Mouse (Mus musculus): ENCODE data around the gene Mrm1. TPM values are rescaled to one million over a fixed set of nuclear protein-coding genes. Genes with fewer than 3 reads are reported as not detected.
A peak's percentile ranks its signal among the peaks of the same experiment; 100 is the strongest.

Gene Mrm1
- polyA plus RNA-seq, 1 experiment from 2014 or later: 13.1 TPM

DNA sequence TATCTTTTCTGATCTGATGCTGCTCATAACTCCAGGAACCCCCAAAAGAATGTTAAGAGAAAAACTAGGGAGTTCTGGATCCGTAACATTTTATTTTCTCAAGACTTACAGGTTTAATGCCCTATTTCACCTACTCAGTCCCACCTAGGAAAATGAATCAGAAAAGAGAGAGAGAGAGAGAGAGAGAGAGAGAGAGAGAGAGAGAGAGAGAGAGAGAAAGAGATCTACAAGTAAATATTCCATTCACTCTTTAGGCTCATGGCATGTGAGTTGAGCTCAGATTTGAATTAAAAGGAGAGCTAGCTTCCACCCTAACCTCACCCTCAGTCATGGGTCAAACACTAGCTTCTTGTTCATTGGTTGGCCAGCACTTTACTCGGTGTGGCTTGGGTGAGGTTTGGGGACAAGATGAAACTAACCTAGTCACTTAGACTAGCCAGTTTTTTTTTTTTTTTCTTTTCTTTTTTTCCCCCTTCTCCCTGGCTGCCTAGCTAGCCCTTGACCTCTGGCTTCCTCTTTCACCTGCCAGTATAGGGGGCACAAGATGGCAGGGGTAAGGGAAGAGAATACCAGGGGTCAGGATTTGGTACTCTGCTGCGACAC lies 8.7 kb upstream of the Mrm1 start:
- 41% methylated on average over 3 of the region's 3 CpGs for WGBS
- no peak for ATAC-seq (ENCODE audit: insufficient number of reproducible peaks, low FRiP score, low TSS enrichment, low read depth)
- peaks cover 23% of the 10 kb centered on the region for H3K36me3 ChIP-seq
- H3K4me3 ChIP-seq (replicated peaks): peak overlapping the region; percentile 81
- H3K4me2 ChIP-seq (replicated peaks): peak overlapping the region; percentile 86
- no peaks in the 10 kb centered on the region for H3K9me3 ChIP-seq (replicated peaks)
- H3K9ac ChIP-seq: 0 out of 2 replicates have a peak overlapping the region, but pooled peaks have one; percentile 70
- peaks cover 11% of the 10 kb centered on the region; the same call in 1 of the 2 replicates for H3K4me1 ChIP-seq
- H3K27me3 ChIP-seq: no peaks in the 10 kb centered on the region
- H3K27ac ChIP-seq (replicated peaks): no peak overlapping the region

- no peak overlapping the region for H3K4me3 ChIP-seq (replicated peaks)
- ATAC-seq (ENCODE audit: insufficient number of reproducible peaks, low FRiP score, low TSS enrichment, low read depth): no peak
- H3K27ac ChIP-seq (replicated peaks): no peak overlapping the region
- H3K27me3 ChIP-seq: no peaks in the 10 kb centered on the region
- H3K9me3 ChIP-seq (replicated peaks): no peaks in the 10 kb centered on the region
- H3K4me1 ChIP-seq: peaks cover 11% of the 10 kb centered on the region; the same call in 1 of the 2 replicates
- H3K36me3 ChIP-seq: peaks cover 19% of the 10 kb centered on the region
- H3K4me2 ChIP-seq (replicated peaks): no peak overlapping the region
- no peak overlapping the region for H3K9ac ChIP-seq
Observed at GRCm38 (mm10) chr11:84827492-84827891, 8.2 kb upstream of the Mrm1 start.

GRCm38 (mm10) chr11:84826185-84826584 lies 6.9 kb upstream of the Mrm1 start:
- no peak overlapping the region for H3K4me3 ChIP-seq (replicated peaks)
- ATAC-seq (ENCODE audit: insufficient number of reproducible peaks, low FRiP score, low TSS enrichment, low read depth): no peak
- H3K36me3 ChIP-seq: peaks cover 9% of the 10 kb centered on the region; the same call in 1 of the 2 replicates
- no peaks in the 10 kb centered on the region for H3K27me3 ChIP-seq
- H3K9ac ChIP-seq: no peak overlapping the region
- no peak overlapping the region for H3K27ac ChIP-seq (replicated peaks)
- peaks cover 11% of the 10 kb centered on the region; the same call in 1 of the 2 replicates for H3K4me1 ChIP-seq
- 58% methylated on average over 3 of the region's 3 CpGs for WGBS
- no peaks in the 10 kb centered on the region for H3K9me3 ChIP-seq (replicated peaks)
- no peak overlapping the region for H3K4me2 ChIP-seq (replicated peaks)

GRCm38 (mm10) chr11:84825261-84825807 lies 6.0 kb upstream of the Mrm1 start:
- no peak overlapping the region for H3K9ac ChIP-seq
- no peaks in the 10 kb centered on the region for H3K9me3 ChIP-seq (replicated peaks)

DNA sequence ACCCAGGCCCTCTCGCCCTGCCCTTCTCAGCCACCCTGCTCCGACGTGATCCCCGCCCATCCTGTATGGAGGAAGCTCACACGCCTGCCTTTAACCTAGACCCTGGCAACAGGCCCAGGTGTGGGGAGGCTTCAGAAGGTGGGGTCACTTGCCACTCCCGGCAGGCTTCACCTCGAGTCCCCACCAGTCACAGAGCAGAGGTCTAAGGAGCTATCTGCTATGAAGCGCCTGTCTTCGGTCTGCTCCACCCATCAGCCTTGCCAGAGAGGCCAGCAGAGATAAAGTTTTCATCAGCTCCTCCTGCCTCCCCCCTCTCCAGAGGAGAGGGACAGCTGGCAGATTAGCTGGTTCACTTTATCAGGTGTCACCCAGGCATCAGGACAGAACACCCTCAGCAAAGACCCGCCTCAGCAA lies 4.2 kb upstream of the Mrm1 start:
- no peak for ATAC-seq (ENCODE audit: insufficient number of reproducible peaks, low FRiP score, low TSS enrichment, low read depth)
- WGBS: 62% methylated on average over 10 of the region's 10 CpGs

More at GRCm38 (mm10) chr11:84825261-84825807, 6.0 kb upstream of the Mrm1 start:
- peaks cover 6% of the 10 kb centered on the region; the same call in 1 of the 2 replicates for H3K36me3 ChIP-seq
- no peak overlapping the region for H3K4me2 ChIP-seq (replicated peaks)
- H3K4me1 ChIP-seq: peaks cover 11% of the 10 kb centered on the region; the same call in 1 of the 2 replicates
- ATAC-seq (ENCODE audit: insufficient number of reproducible peaks, low FRiP score, low TSS enrichment, low read depth): no peak
- no peak overlapping the region for H3K27ac ChIP-seq (replicated peaks)
- no peaks in the 10 kb centered on the region for H3K27me3 ChIP-seq
- H3K4me3 ChIP-seq (replicated peaks): no peak overlapping the region
- WGBS: 90% methylated on average over 10 of the region's 10 CpGs

DNA sequence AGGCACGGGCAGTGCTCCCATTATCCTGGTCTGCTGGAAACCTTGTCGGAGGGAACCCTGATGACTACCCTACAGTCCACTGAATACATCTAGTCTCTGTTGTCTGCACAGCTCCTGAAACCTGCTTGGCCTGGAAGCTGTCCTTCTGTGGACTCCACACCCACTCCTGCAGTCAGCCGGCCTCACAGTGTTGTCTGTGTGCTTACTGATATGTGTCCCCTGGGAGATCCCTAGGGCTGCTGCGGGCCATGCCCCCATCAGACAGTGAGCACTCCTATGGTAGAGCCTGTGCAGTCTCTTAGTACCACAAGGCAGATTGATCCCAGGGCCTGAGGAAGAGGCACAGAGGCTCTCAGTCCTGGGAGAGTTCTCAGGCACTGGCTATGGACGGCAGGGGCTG lies 3.2 kb upstream of the Mrm1 start:
- H3K4me1 ChIP-seq: peaks cover 13% of the 10 kb centered on the region; the same call in 1 of the 2 replicates
- H3K9ac ChIP-seq: no peak overlapping the region
- no peak overlapping the region for H3K4me2 ChIP-seq (replicated peaks)
- no peak for ATAC-seq (ENCODE audit: insufficient number of reproducible peaks, low FRiP score, low TSS enrichment, low read depth)
- no peaks in the 10 kb centered on the region for H3K27me3 ChIP-seq
- H3K4me3 ChIP-seq (replicated peaks): no peak overlapping the region
- 83% methylated on average over 5 of the region's 5 CpGs for WGBS
- no peak overlapping the region for H3K27ac ChIP-seq (replicated peaks)
- H3K36me3 ChIP-seq: no peaks in the 10 kb centered on the region
- no peaks in the 10 kb centered on the region for H3K9me3 ChIP-seq (replicated peaks)

More for the DNA sequence above, 4.2 kb upstream of the Mrm1 start:
- Histone ChIP-seq H3K4me2 (replicated peaks) (no peak overlapping the region), H3K9ac (no peak overlapping the region), H3K27ac (replicated peaks) (no peak overlapping the region), H3K9me3 (replicated peaks) (no peaks in the 10 kb centered on the region), H3K4me3 (replicated peaks) (no peak overlapping the region), H3K4me1 (peaks cover 10% of the 10 kb centered on the region; the same call in 1 of the 2 replicates), H3K27me3 (no peaks in the 10 kb centered on the region), H3K36me3 (no peaks in the 10 kb centered on the region)

DNA sequence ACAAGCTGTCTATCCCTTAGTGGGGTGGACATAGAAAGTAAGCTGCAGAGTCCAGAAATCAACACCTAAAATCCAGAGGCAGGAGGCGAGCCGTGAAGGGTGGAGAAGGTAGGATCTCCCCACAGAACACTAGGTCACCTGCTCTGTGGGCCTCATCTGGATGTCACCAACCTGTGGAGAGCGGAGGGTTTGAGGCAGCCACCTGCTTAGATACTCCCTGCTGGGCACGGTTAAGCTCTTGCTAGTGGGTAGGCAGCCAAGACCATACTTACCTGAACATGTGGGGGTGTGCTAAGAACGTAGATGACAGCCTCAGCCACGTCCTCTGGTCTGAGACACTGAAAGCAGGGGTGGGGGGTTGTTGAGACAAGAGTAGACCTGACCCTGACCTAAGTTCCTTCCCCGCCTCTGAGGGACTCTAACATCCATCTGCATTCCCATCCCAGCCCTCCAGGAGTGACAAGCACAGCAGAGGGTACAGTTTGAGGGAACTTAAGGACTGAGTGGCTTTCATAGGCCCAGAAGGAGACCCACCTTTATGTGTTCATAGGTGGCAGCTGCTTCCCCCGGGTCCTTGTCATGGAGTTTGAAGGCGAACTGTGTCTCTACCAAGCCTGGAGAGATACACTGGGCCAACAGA lies 1.9 kb upstream of the Mrm1 start:
- Histone ChIP-seq H3K27ac (replicated peaks) (no peak overlapping the region), H3K4me2 (replicated peaks) (no peak overlapping the region), H3K4me3 (replicated peaks) (no peak overlapping the region), H3K27me3 (no peaks in the 10 kb centered on the region), H3K4me1 (peaks cover 13% of the 10 kb centered on the region; the same call in 1 of the 2 replicates), H3K9ac (no peak overlapping the region), H3K36me3 (no peaks in the 10 kb centered on the region), H3K9me3 (replicated peaks) (no peaks in the 10 kb centered on the region)
- WGBS: 88% methylated on average over 9 of the region's 9 CpGs
- no peak for ATAC-seq (ENCODE audit: insufficient number of reproducible peaks, low FRiP score, low TSS enrichment, low read depth)

DNA sequence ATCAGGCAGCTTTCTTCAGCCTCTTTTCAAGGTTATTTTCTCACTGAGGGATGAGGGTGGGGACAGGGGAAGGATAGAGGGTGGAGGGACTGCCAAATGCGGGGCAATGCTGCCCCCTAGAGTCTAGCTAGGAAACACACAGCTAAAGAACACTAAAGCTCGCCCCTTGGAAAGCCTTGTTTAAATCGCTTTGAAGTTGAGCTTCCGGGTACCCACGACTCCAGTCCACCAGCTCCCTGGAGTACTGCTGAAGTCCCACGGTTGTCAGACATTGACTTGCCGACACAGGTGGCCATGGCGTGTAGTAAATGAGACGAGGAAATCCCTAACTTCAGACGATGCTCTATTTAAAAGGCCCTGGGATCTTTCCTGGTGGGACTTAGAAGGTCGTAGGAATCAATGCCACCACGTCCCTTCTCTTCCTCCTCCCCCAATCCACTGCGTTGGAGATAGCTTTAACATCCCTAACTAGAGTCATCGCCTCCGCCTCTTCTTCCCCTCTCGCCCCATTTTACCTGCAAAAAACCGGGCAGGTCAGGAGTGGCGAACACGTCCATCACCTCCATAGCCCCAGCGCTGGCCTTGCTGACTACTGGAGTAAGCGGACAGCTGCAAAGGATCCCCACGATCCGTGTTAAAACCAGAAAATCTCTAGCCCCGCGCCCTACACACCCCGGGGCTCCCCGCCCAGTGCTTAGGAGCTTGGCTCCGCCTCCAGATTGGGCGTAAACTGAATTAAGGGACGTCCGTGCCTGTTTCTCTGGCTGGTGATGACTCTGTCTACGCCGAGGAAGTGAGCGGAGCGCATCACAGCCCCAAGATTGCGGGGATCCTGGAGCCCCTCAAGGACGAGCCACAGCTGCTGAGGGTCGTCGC lies 992 bp downstream of the Mrm1 start:
- ATAC-seq (ENCODE audit: insufficient number of reproducible peaks, low FRiP score, low TSS enrichment, low read depth): peak; percentile 52
- WGBS: under 1% methylated on average over 39 of the region's 39 CpGs
- no peaks in the 10 kb centered on the region for H3K9me3 ChIP-seq (replicated peaks)
- H3K4me1 ChIP-seq: peaks cover 9% of the 10 kb centered on the region; the same call in 1 of the 2 replicates
- peak overlapping the region; percentile 98 for H3K4me2 ChIP-seq (replicated peaks)
- H3K27me3 ChIP-seq: no peaks in the 10 kb centered on the region
- H3K36me3 ChIP-seq: no peaks in the 10 kb centered on the region
- peak overlapping the region; percentile 85 for H3K27ac ChIP-seq (replicated peaks)
- H3K4me3 ChIP-seq (replicated peaks): peak overlapping the region; percentile 75
- H3K9ac ChIP-seq: peak overlapping the region; percentile 57

- WGBS: 79% methylated on average over 6 of the region's 6 CpGs
- Histone ChIP-seq H3K9me3 (replicated peaks) (no peaks in the 10 kb centered on the region), H3K36me3 (no peaks in the 10 kb centered on the region), H3K27me3 (no peaks in the 10 kb centered on the region), H3K27ac (replicated peaks) (no peak overlapping the region), H3K4me3 (replicated peaks) (no peak overlapping the region), H3K4me2 (replicated peaks) (no peak overlapping the region), H3K4me1 (0 out of 2 replicates have a peak, but pooled peaks cover 7% of the 10 kb centered on the region), H3K9ac (no peak overlapping the region)
- ATAC-seq (ENCODE audit: insufficient number of reproducible peaks, low FRiP score, low TSS enrichment, low read depth): no peak
Observed at GRCm38 (mm10) chr11:84817362-84817761, 2.0 kb downstream of the Mrm1 start.

- no peak for ATAC-seq (ENCODE audit: insufficient number of reproducible peaks, low FRiP score, low TSS enrichment, low read depth)
- H3K9ac ChIP-seq: no peak overlapping the region
- 0 out of 2 replicates have a peak, but pooled peaks cover 7% of the 10 kb centered on the region for H3K4me1 ChIP-seq
- no peak overlapping the region for H3K4me2 ChIP-seq (replicated peaks)
- WGBS: 53% methylated on average over 13 of the region's 13 CpGs
- H3K4me3 ChIP-seq (replicated peaks): no peak overlapping the region
- H3K9me3 ChIP-seq (replicated peaks): no peaks in the 10 kb centered on the region
- no peaks in the 10 kb centered on the region for H3K27me3 ChIP-seq
- no peaks in the 10 kb centered on the region for H3K36me3 ChIP-seq
- no peak overlapping the region for H3K27ac ChIP-seq (replicated peaks)
Observed at GRCm38 (mm10) chr11:84813724-84814510, 5.4 kb downstream of the Mrm1 start.

Measured in embryonic facial prominence, embryonic 15.5 days (tissue).